Mouse (Mus musculus) embryo, embryonic 11.5 days (tissue): ENCODE measurements around the gene Cops3.
A peak's percentile ranks its signal among the peaks of the same experiment; 100 is the strongest.

Experiments
- DNase-seq: peaks from one replicate; pipeline ENCODE4 v3.0.0-alpha.2; 2012; ENCODE audit warnings: low read depth, low spot score

Cops3 gene

GRCm38 (mm10) chr11:59811211-59811610 lies 28.4 kb downstream of the Cops3 start:
- DNase-seq: no peak

GRCm38 (mm10) chr11:59810480-59811158 lies 29.0 kb downstream of the Cops3 start:
- no peak for DNase-seq

- DNase-seq: peak; percentile 72
Observed at GRCm38 (mm10) chr11:59809670-59810474, 29.8 kb downstream of the Cops3 start, which contains the start of gene Flcn. Flcn (minus strand) TSS chr11:59810016.

- DNase-seq: no peak
Observed at GRCm38 (mm10) chr11:59809071-59809669, 30.5 kb downstream of the Cops3 start.

GRCm38 (mm10) chr11:59808170-59808960 lies 31.3 kb downstream of the Cops3 start:
- no peak for DNase-seq

GRCm38 (mm10) chr11:59805656-59806055 lies 34.0 kb downstream of the Cops3 start:
- no peak for DNase-seq

- no peak for DNase-seq
Observed at GRCm38 (mm10) chr11:59805256-59805655, 34.4 kb downstream of the Cops3 start.

GRCm38 (mm10) chr11:59804409-59805110 lies 35.1 kb downstream of the Cops3 start:
- no peak for DNase-seq

GRCm38 (mm10) chr11:59803516-59803915 lies 36.1 kb downstream of the Cops3 start:
- no peak for DNase-seq

- DNase-seq: no peak
Observed at GRCm38 (mm10) chr11:59801881-59802280, 37.8 kb downstream of the Cops3 start.

GRCm38 (mm10) chr11:59800412-59800811 lies 39.2 kb downstream of the Cops3 start:
- no peak for DNase-seq

- no peak for DNase-seq
Observed at GRCm38 (mm10) chr11:59793390-59793789, 46.2 kb downstream of the Cops3 start.

GRCm38 (mm10) chr11:59789311-59789710 lies 50.3 kb downstream of the Cops3 start:
- DNase-seq: no peak

- peak; percentile 38 for DNase-seq
Observed at GRCm38 (mm10) chr11:59787199-59787781, 52.3 kb downstream of the Cops3 start, which contains the start of gene Pld6. Pld6 (minus strand) TSS chr11:59787645.

- no peak for DNase-seq
Observed at GRCm38 (mm10) chr11:59786444-59787198, 53.0 kb downstream of the Cops3 start.

GRCm38 (mm10) chr11:59783591-59783990 lies 56.0 kb downstream of the Cops3 start:
- DNase-seq: no peak

- DNase-seq: no peak
Observed at GRCm38 (mm10) chr11:59782091-59782590, 57.5 kb downstream of the Cops3 start.

- no peak for DNase-seq
Observed at GRCm38 (mm10) chr11:59780241-59780640, 59.4 kb downstream of the Cops3 start.

- no peak for DNase-seq
Observed at GRCm38 (mm10) chr11:59779406-59779805, 60.2 kb downstream of the Cops3 start.

- DNase-seq: no peak
Observed at GRCm38 (mm10) chr11:59778874-59779223, 60.8 kb downstream of the Cops3 start.
